Comparison of ENCODE assay signal across 13 mouse cellular contexts in genomic region chr11:30269524-30269923, GRCm38 (mm10). TPM values are rescaled to one million over a fixed set of nuclear protein-coding genes. Genes with fewer than 3 reads are reported as not detected.
DNase-seq lines count a peak whose midpoint lies in the region; ATAC-seq and TF ChIP-seq lines count a peak whose summit lies in the region.
"Had no signal": no experiment of that assay in that cellular context is flagged by ENCODE, and none has a peak within 500 bp of the region (broad histone marks: within the 10 kb centered on the region; RNA-seq: fewer than 3 reads in every experiment).

No protein-coding gene starts in this region.

- peak overlapping the region; percentile 97 for H3K27ac ChIP-seq in gastrocnemius, adult 2 months
- no peak overlapping the region; the same call in 1 of the 2 replicates for H3K27ac ChIP-seq in hindbrain, embryonic 15.5 days (replicated peaks)
- no peak overlapping the region for H3K27ac ChIP-seq in hindbrain, embryonic 10.5 days
- 0 out of 2 replicates have a peak overlapping the region, but pooled peaks have one; percentile 99 for H3K27ac ChIP-seq in lung, embryonic 15.5 days
- peak overlapping the region; percentile 99; the same call in 1 of the 2 replicates for H3K27ac ChIP-seq in midbrain, postnatal 0 days (ENCODE audit: low read depth, low read length)
- H3K27ac ChIP-seq: embryonic facial prominence, embryonic 15.5 days; limb, embryonic 12.5 days had no signal

- no peak for DNase-seq in gastrocnemius, adult 2 months
- DNase-seq in gastrocnemius, adult 8-10 months (ENCODE audit: low spot score in 2 of 2), result no peak
- no peak for DNase-seq in hindbrain, embryonic 10.5 days (ENCODE audit: low spot score)
- DNase-seq in lung, adult 18-20 months, result no peak
- no peak for DNase-seq in midbrain, postnatal 0 days (ENCODE audit: low spot score)
- no peak for DNase-seq in urinary bladder, postnatal 25 days (ENCODE audit: low spot score)
- DNase-seq: adrenal gland, postnatal 36 days; cerebellum, adult 11 months; thymus, postnatal 14 days had no signal

- no peak for ATAC-seq in hindbrain, embryonic 15.5 days (ENCODE audit: low FRiP score, low read depth)
- ATAC-seq in lung, embryonic 15.5 days (ENCODE audit: borderline replicate concordance, extremely low read depth, low FRiP score, low TSS enrichment), result no peak
- no peak for ATAC-seq in midbrain, postnatal 0 days (ENCODE audit: low FRiP score)

- intact Hi-C loops in gastrocnemius, adult 2 months (cut with DNase I), result loop anchor here (5.0 to 10.0 kb wide), 3 partner anchors 98 to 248 kb away; no protein-coding TSS in a partner anchor

- WGBS in hindbrain, embryonic 15.5 days, result 80% methylated on average over 1 of the region's 1 CpGs
- WGBS in hindbrain, embryonic 10.5 days, result 87% methylated on average over 1 of the region's 1 CpGs
- WGBS in lung, embryonic 15.5 days, result 65% methylated on average over 1 of the region's 1 CpGs
- WGBS in midbrain, postnatal 0 days, result 83% methylated on average over 1 of the region's 1 CpGs

- H3K4me2 ChIP-seq in hindbrain, embryonic 15.5 days, result peak overlapping the region; percentile 79
- peak overlapping the region; percentile 76 for H3K4me2 ChIP-seq in lung, embryonic 15.5 days
- H3K4me2 ChIP-seq in midbrain, postnatal 0 days (ENCODE audit: low read depth, low read length, poor library complexity, severe bottlenecking), result peak overlapping the region; percentile 51

- H3K4me1 ChIP-seq in hindbrain, embryonic 15.5 days (replicated peaks), result peaks cover 23% of the 10 kb centered on the region
- H3K4me1 ChIP-seq in hindbrain, embryonic 10.5 days (replicated peaks), result peaks cover 15% of the 10 kb centered on the region
- peaks cover 24% of the 10 kb centered on the region for H3K4me1 ChIP-seq in lung, embryonic 15.5 days
- no peaks in the 10 kb centered on the region for H3K4me1 ChIP-seq in midbrain, postnatal 0 days (ENCODE audit: insufficient read depth, low read length)

- TF ChIP-seq CTCF in gastrocnemius, adult 2 months (IDR thresholded peaks at IDR 0.05), result no peak
- TF ChIP-seq CTCF in midbrain, postnatal 0 days (IDR thresholded peaks at IDR 0.05), result no peak

- no peaks in the 10 kb centered on the region for H3K36me3 ChIP-seq in hindbrain, embryonic 15.5 days
- no peaks in the 10 kb centered on the region for H3K36me3 ChIP-seq in hindbrain, embryonic 10.5 days
- H3K36me3 ChIP-seq in lung, embryonic 15.5 days, result no peaks in the 10 kb centered on the region
- no peaks in the 10 kb centered on the region for H3K36me3 ChIP-seq in midbrain, postnatal 0 days (ENCODE audit: insufficient read depth, low read length)
- H3K36me3 ChIP-seq: embryonic facial prominence, embryonic 15.5 days; limb, embryonic 12.5 days had no signal

- H3K9ac ChIP-seq in hindbrain, embryonic 15.5 days, result no peak overlapping the region
- H3K9ac ChIP-seq in lung, embryonic 15.5 days, result no peak overlapping the region
- H3K9ac ChIP-seq in midbrain, postnatal 0 days (replicated peaks; ENCODE audit: low read length, poor library complexity, severe bottlenecking), result no peak overlapping the region
- H3K9ac ChIP-seq: embryonic facial prominence, embryonic 15.5 days had no signal

- H3K4me3 ChIP-seq in gastrocnemius, adult 2 months, result peak overlapping the region; percentile 99
- H3K4me3 ChIP-seq in hindbrain, embryonic 15.5 days, result peak overlapping the region; percentile 84; the same call in 1 of the 2 replicates
- H3K4me3 ChIP-seq in hindbrain, embryonic 10.5 days, result no peak overlapping the region
- no peak overlapping the region; the same call in 1 of the 2 replicates for H3K4me3 ChIP-seq in lung, embryonic 15.5 days
- H3K4me3 ChIP-seq in midbrain, postnatal 0 days (ENCODE audit: low read depth, low read length), result peak overlapping the region; percentile 100; the same call in 1 of the 2 replicates

- no peaks in the 10 kb centered on the region for H3K9me3 ChIP-seq in hindbrain, embryonic 15.5 days
- H3K9me3 ChIP-seq in hindbrain, embryonic 10.5 days, result no peaks in the 10 kb centered on the region
- no peaks in the 10 kb centered on the region for H3K9me3 ChIP-seq in lung, embryonic 15.5 days
- no peaks in the 10 kb centered on the region for H3K9me3 ChIP-seq in midbrain, postnatal 0 days (ENCODE audit: low read length)
- H3K9me3 ChIP-seq: embryonic facial prominence, embryonic 15.5 days; limb, embryonic 12.5 days had no signal

- no peaks in the 10 kb centered on the region for H3K27me3 ChIP-seq in hindbrain, embryonic 15.5 days
- H3K27me3 ChIP-seq in hindbrain, embryonic 10.5 days (ENCODE audit: insufficient read depth, poor library complexity, severe bottlenecking), result peaks cover 11% of the 10 kb centered on the region
- no peaks in the 10 kb centered on the region for H3K27me3 ChIP-seq in lung, embryonic 15.5 days
- no peaks in the 10 kb centered on the region for H3K27me3 ChIP-seq in midbrain, postnatal 0 days (ENCODE audit: insufficient read depth, low read length)
- H3K27me3 ChIP-seq: embryonic facial prominence, embryonic 15.5 days; limb, embryonic 12.5 days had no signal

RNA-seq across cellular contexts. Expression of gene Sptbn1, which starts 1.5 kb away (rescaled TPM):
- 100 to 1,000 TPM; 112 to 141 TPM for total RNA-seq in gastrocnemius, adult 2 months (2021)
- 100 to 1,000 TPM in 2 of 4 experiments, 10 to 100 TPM in 2; 83.7 to 109 (median 98.4) TPM for total RNA-seq in gastrocnemius, adult 8-10 months (2022)
- polyA plus RNA-seq in hindbrain, embryonic 15.5 days (2015; fragmentation: Nextera tagmentation; extraction: Ambion mirVana), result 177 and 181 TPM in 2 replicates
- 60.1 and 68.8 TPM in 2 replicates for polyA plus RNA-seq in hindbrain, embryonic 10.5 days (2016; fragmentation: Nextera tagmentation; extraction: Ambion mirVana)
- polyA plus RNA-seq in lung, embryonic 15.5 days (2015; fragmentation: Nextera tagmentation; extraction: Ambion mirVana), result 155 and 163 TPM in 2 replicates
- total RNA-seq in midbrain, postnatal 0 days (2014; rRNA removed), result 294 and 367 TPM in 2 replicates
- polyA plus RNA-seq in midbrain, postnatal 0 days (2015; fragmentation: Nextera tagmentation; extraction: Ambion mirVana), result 170 and 173 TPM in 2 replicates

Comparison
In these comparisons a context has a peak if more than half of its experiments do, and no peak if none do; other contexts are left out.
1. H3K4me3 ChIP-seq: peak in gastrocnemius, adult 2 months (single experiment), hindbrain, embryonic 15.5 days (single experiment) and midbrain, postnatal 0 days (single experiment); none in hindbrain, embryonic 10.5 days (single experiment) and lung, embryonic 15.5 days (single experiment).
2. H3K27ac ChIP-seq: peak in gastrocnemius, adult 2 months (single experiment), lung, embryonic 15.5 days (single experiment) and midbrain, postnatal 0 days (single experiment); none in hindbrain, embryonic 15.5 days (single experiment) and hindbrain, embryonic 10.5 days (single experiment).
3. Peak in every context shown above with its lines, with median percentiles within 50 percentile points of each other: H3K4me2 ChIP-seq.